Mouse (Mus musculus) T-helper 1 cell (primary cell): ENCODE measurements around the gene Myh10.

Experiments
- in situ Hi-C: fragments of 300-600 bp; cut with MboI, MseI; formaldehyde crosslinking; loops from one replicate; pipeline ENCODE4 v1.15.1; 2025; ENCODE audit warnings: high pct_unique_total_duplicates

The Myh10 gene

DNA sequence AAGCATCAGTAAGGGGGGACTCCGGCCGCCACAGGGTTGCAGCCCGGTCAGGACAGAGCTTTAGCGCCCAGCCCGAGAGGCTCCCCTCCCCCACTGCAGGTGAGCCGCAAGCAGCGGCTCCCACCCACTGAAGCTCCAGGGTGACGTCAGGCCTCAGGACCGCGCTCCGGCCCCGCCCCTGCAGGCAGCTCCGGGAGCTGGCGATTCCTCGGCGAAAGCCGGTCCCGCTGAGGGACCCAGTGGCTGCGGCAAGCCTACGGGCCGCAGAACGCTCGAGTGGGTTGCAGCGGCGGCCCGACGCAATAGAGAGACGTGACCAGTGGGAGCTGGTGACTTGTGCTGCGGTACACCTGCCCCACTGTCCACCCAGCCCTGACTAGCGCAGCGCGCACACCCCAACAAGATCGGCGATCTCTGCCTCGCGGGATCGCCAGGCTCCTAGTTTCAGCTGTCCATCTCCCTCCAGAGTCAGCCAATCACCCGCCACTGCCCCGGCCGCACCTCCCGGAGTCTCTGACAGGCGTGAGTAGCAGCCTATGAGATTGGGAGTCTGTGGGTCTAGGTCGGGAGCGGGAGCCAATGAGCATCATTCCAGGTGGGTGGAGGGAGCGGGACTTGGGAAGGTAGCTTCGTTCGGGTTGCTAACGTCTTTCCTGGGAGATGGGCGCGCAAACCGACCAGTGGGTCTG, at the start of gene Myh10:
Gene Myh10, plus strand, starts transcription at position 239 of the 689 bp plus-strand sequence.
- in situ Hi-C loops: no loop called here

DNA sequence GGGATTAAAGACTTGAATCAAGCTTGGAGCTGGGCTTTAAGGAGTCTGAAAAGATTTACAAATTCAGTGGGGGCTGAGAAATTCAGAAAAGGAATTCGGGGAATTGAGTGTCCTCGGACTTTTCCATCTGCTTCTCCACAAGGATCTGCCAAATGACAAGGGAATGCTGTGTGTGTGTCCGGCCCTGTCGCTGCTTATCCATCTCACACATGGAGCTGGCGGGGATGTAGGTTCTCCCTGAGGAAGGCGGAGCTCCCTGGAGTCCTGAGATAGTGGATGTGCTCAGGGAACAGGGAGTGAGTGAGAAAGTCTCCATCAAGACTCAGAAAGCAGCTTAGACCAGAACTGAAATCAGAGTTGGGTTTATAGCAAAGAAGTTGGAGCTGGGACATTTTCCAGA, 46.6 kb upstream of the Myh10 start:
- in situ Hi-C loops: no loop called here

DNA sequence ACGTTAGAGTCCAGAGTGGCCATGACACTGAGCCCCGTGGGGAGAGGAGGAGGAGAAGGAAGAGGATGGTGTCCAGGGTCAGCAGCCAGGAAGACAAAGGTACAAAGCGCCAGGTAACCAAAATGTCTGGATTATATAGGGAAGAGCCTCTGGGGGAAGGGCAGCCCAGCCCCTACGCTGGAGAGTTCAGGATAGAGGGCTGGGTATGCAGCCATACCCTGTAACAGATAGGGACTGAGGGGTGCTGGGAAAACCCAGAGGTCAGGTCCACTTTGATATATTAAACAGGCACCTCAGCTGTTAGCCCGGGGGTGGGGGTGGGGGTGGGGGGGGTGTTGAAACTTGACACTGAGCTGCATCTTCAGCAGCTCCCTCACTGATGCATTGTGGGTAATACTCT, 43.6 kb upstream of the Myh10 start:
- in situ Hi-C loops: no loop called here

DNA sequence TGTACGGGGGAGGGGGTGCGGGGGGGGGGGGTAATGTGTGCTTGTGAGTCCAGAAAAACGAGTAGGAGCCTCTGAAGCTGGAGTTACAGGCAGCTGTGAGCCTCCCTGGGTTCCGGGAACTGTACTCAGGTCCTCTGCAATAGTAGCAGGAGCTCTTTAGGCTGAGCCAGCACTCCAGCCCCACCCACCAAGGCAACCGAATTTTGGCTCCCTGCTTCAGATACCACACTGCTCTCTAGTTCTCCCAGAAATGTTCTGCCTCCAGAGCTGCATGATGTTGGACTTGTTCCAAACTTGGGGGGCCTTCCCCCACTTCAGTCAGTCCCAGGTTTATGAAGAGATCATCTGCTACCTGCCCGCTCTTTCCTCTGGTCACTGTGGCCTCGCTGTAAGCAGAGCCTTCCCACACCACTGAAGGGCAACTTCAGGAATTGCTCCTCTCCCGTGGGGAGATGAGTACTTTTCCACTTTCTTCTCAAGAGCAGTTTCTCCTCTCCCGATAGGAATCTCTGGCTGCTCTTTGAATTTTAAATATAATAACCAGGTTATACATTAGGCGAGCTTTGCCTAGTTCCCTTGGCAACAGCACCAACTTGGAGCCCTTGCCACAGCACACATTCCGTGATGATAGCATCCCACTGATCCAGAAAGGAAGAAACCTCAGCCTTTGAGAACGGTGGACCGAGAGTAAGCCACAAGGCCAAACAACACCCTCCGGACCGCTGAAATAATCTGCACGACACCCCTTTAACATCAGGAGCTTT, 42.8 kb upstream of the Myh10 start:
- in situ Hi-C loops: no loop called here

DNA sequence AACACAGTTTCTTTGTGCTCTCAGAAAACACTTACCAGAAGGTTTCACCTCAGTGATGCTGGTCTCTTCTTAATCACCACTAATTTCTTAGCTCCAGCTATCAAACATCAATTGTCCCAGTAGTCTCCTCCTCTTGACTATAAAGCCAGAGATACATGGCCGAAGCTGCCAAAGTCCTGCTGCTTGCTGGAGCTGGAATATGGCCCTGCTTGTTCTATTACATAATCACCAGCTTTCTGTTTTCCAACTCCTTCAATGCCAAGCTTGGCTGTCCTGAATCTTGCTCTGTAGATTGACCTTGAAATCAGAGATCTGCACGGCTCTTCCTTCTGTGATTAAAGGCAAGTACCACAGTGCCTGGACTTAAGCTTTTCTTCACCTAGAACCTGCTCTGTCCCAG, 39.8 kb upstream of the Myh10 start:
- in situ Hi-C loops: no loop called here

- in situ Hi-C loops: no loop called here
These were observed 35.8 kb upstream of the Myh10 start for GRCm38 (mm10) chr11:68655524-68655923.

GRCm38 (mm10) chr11:68656887-68657685, 34.3 kb upstream of the Myh10 start:
- in situ Hi-C loops: no loop called here

- in situ Hi-C loops: no loop called here
These were observed 33.5 kb upstream of the Myh10 start for GRCm38 (mm10) chr11:68657811-68658210.

DNA sequence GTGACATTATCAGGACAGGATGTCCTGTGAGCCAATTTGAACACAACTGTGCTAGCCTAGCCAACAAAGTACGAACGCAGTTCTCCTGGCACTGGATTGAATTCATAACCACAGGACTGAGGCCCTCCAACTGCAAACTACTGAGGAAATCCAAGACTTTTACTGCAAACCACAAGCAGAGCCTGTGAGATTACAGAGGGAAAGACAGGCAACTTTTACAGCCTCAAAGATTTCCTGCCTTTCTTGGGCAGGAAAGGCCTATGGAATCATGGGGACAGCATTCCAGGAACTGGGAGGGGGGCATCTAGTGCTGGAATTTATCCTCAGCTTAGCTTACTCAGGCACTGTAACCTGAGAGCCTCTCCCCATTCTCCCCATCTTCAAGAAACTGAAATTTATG, 26.0 kb upstream of the Myh10 start:
- in situ Hi-C loops: no loop called here

- in situ Hi-C loops: no loop called here
These were observed 25.1 kb upstream of the Myh10 start for GRCm38 (mm10) chr11:68666210-68666609.

- in situ Hi-C loops: no loop called here
These were observed 18.9 kb upstream of the Myh10 start for GRCm38 (mm10) chr11:68672270-68672970.

- in situ Hi-C loops: no loop called here
These were observed 17.3 kb upstream of the Myh10 start for GRCm38 (mm10) chr11:68674071-68674470.

GRCm38 (mm10) chr11:68674643-68675042, 16.7 kb upstream of the Myh10 start:
- in situ Hi-C loops: no loop called here

GRCm38 (mm10) chr11:68675274-68675673, 16.1 kb upstream of the Myh10 start:
- in situ Hi-C loops: no loop called here

GRCm38 (mm10) chr11:68681254-68681839, 10.0 kb upstream of the Myh10 start:
- in situ Hi-C loops: no loop called here

GRCm38 (mm10) chr11:68682136-68682806, 9.1 kb upstream of the Myh10 start:
- in situ Hi-C loops: no loop called here

DNA sequence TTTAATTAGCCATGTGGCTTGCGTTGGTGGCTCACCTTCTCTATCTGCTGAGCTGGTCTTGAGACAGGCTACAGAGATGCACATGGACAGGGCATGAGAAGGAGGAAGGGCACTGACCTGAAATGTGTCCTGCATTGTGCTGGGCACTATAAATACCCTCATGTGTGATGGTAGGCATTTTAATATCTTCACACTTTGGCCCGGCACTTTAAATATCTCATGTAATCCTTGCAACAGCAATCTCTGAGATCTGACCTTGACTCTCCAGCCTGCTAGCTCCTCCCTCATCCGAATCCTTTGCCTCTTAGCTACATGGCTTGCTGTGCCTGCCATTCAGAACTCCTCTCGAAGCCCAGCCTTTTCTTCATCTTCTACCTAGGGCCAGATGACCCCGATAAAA, 5.4 kb upstream of the Myh10 start:
- in situ Hi-C loops: no loop called here

GRCm38 (mm10) chr11:68689304-68689703, 2.1 kb upstream of the Myh10 start:
- in situ Hi-C loops: no loop called here

GRCm38 (mm10) chr11:68690465-68690864, 894 bp upstream of the Myh10 start:
- in situ Hi-C loops: no loop called here

DNA sequence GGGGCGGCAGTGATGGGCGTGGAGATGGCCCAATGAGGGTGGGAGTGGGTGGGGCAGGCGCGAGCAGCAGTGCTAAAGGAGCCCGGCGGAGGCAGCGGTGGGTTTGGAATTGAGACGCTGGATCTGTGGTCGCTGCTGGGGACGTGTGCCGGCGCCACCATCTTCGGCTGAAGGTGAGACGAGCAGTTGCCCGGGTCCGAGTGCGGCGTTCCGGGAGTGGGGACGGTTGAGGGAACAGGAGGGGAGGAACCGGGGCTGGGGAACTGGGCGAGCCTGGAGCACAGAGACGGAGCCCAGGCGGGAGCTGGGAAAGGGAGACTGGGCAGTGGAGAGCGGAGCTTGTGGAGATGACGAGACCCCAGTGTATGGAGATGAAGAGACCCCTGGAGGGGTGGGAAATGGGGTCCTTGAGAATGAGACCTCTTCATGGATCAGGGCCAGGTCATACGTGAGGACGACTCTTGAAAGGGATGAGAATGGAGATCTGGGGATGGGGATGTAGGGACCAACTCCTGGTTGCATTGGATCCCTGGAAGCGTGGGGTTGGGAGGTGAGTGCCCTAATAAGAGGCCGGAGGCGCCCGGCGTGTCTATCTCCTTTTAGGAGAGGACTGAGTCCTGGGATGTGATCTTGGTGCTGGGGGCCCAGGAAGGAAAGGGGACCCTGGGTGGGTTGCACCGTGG, 792 bp downstream of the Myh10 start:
- in situ Hi-C loops: no loop called here
